Mouse (Mus musculus): Measurements from ENCODE around the gene Cdk10.

- TF ChIP-seq POLR2A (IDR thresholded peaks at IDR 0.05; ENCODE audit: extremely low read depth, insufficient read depth, low read length) (no peak), CTCF (IDR thresholded peaks at IDR 0.05; ENCODE audit: low read depth, low read length) (no peak)
Measured at GRCm38 (mm10) chr8:123278445-123278844, 53.8 kb downstream of the Cdk10 start.
